Mouse (Mus musculus): ENCODE measurements around the gene Hsph1. TPM values are rescaled to one million over a fixed set of nuclear protein-coding genes. Genes with fewer than 3 reads are reported as not detected.

The Hsph1 gene
- polyA plus RNA-seq, 1 experiment from 2014 or later = 23.5 TPM

DNA sequence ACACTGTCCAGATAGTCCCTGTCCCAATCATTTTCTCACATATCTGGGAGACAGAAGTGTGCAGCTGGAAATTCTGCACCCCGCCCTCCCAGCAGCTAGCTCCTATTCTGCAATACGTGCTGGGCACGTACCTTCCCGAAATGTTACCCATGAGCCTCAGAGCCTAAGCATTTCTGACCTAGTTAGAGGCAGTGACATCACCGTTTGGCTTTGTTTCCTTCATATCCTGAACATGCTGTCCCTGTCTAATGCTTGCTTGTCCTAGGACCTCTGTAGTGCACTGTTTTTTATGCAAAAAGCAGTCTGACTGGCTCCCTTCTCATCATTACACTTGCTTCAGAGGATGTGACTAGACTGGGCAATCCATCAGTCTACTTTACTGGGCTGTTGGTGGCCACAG, 69.2 kb downstream of the Hsph1 start:
- no peak overlapping the region for H3K4me3 ChIP-seq (ENCODE audit: control insufficient read depth in 1 of 2, insufficient read depth in 1 of 2, low read depth in 1 of 2, low read length in 2 of 2)
- ATAC-seq (ENCODE audit: insufficient number of reproducible peaks, insufficient read depth, low FRiP score, low read depth) = no peak
- H3K36me3 ChIP-seq (ENCODE audit: control insufficient read depth, insufficient read depth, low read length) = no peaks in the 10 kb centered on the region
- 73% methylated on average over 5 of the region's 5 CpGs for WGBS
- no peak overlapping the region for H3K4me2 ChIP-seq (ENCODE audit: low read length)
- H3K27ac ChIP-seq (replicated peaks in 1 of 2; ENCODE audit: control insufficient read depth in 1 of 2, insufficient read depth in 1 of 2, low read depth in 2 of 2, low read length in 2 of 2) = no peak overlapping the region
- H3K9me3 ChIP-seq (ENCODE audit: control insufficient read depth, low read length) = no peaks in the 10 kb centered on the region
- H3K4me1 ChIP-seq (ENCODE audit: control insufficient read depth in 2 of 2, insufficient read depth in 2 of 2, low read length in 2 of 2) = no peaks in the 10 kb centered on the region; a peak in 1 of 4 replicates
- H3K27me3 ChIP-seq (ENCODE audit: control insufficient read depth, insufficient read depth, low read length) = no peaks in the 10 kb centered on the region
- H3K9ac ChIP-seq (ENCODE audit: low read length) = no peak overlapping the region

DNA sequence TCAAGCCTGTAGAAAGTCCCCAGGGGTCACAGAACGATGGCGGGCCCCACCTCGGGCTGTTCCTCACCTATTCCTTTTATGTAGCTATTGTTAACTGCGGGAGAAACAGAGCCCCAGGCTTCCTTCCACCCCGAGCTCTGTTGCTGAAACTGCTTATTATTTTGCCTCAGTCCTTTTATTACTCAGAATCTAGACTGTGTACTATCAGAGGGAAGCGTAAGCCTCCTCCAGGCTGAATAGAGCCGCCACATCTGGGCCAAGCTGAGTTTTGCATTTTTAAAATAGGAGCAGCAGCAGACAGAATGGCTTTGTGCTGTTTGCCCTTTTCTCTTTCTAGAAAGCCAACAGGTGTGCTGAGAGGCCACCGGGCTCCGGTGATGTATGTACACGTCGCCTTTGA, 70.2 kb downstream of the Hsph1 start:
- 59% methylated on average over 11 of the region's 11 CpGs for WGBS
- no peaks in the 10 kb centered on the region for H3K9me3 ChIP-seq (ENCODE audit: control insufficient read depth, low read length)
- no peak for ATAC-seq (ENCODE audit: insufficient number of reproducible peaks, insufficient read depth, low FRiP score, low read depth)

More for the DNA sequence above, 70.2 kb downstream of the Hsph1 start:
- Histone ChIP-seq H3K4me3 (ENCODE audit: control insufficient read depth in 1 of 2, insufficient read depth in 1 of 2, low read depth in 1 of 2, low read length in 2 of 2) (no peak overlapping the region), H3K4me1 (ENCODE audit: control insufficient read depth in 2 of 2, insufficient read depth in 2 of 2, low read length in 2 of 2) (no peaks in the 10 kb centered on the region; a peak in 1 of 4 replicates), H3K27ac (replicated peaks in 1 of 2; ENCODE audit: control insufficient read depth in 1 of 2, insufficient read depth in 1 of 2, low read depth in 2 of 2, low read length in 2 of 2) (no peak overlapping the region), H3K27me3 (ENCODE audit: control insufficient read depth, insufficient read depth, low read length) (no peaks in the 10 kb centered on the region), H3K36me3 (ENCODE audit: control insufficient read depth, insufficient read depth, low read length) (no peaks in the 10 kb centered on the region), H3K9ac (ENCODE audit: low read length) (no peak overlapping the region), H3K4me2 (ENCODE audit: low read length) (no peak overlapping the region)

Other genes starting within 250 kb of the Hsph1 start
- 2.2 TPM in 2 replicates for gene Medag, start 224.6 kb downstream of the Hsph1 start, polyA plus RNA-seq (2014; fragmentation: Nextera tagmentation; extraction: Ambion mirVana)
- 0.46 and 0.71 TPM in 2 replicates for gene Tex26, start 196.7 kb downstream of the Hsph1 start, polyA plus RNA-seq (2014; fragmentation: Nextera tagmentation; extraction: Ambion mirVana)
- gene Wdr95, start 107.7 kb downstream of the Hsph1 start, polyA plus RNA-seq (2014; fragmentation: Nextera tagmentation; extraction: Ambion mirVana) = not detected in 2 replicates
- gene B3glct, start 41.9 kb upstream of the Hsph1 start, polyA plus RNA-seq (2014; fragmentation: Nextera tagmentation; extraction: Ambion mirVana) = 9.7 and 10.8 TPM in 2 replicates

Measured in heart, embryonic 14.5 days (tissue).